Mouse (Mus musculus): ENCODE results near the gene Slc16a3.
A peak's percentile ranks its signal among the peaks of the same experiment; 100 is the strongest.

Gene Slc16a3

DNA sequence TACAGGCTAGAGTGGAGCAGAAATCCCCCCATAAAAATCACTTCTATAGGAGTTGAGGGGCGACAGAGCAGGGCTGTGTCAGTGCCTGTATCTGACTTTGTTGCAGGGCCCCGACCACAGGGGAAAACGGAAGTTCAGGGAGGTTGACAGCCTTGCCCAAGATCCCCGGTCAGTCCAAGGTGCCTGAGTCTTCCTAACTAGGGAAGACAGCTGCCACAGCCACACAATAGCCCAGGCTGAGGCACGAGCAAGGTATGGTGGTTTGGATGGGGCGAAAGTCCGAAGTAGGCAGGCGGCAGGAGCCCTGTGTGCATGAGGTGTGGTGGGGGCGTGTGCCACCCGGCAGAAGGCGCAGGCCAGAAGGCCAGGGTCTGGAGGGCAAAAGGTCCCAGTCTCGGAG lies at the start of gene Slc16a3:
Slc16a3 (plus strand) TSS at position 153 of the 400 bp plus-strand sequence.
- DNase-seq (ENCODE audit: low read depth): no peak

DNA sequence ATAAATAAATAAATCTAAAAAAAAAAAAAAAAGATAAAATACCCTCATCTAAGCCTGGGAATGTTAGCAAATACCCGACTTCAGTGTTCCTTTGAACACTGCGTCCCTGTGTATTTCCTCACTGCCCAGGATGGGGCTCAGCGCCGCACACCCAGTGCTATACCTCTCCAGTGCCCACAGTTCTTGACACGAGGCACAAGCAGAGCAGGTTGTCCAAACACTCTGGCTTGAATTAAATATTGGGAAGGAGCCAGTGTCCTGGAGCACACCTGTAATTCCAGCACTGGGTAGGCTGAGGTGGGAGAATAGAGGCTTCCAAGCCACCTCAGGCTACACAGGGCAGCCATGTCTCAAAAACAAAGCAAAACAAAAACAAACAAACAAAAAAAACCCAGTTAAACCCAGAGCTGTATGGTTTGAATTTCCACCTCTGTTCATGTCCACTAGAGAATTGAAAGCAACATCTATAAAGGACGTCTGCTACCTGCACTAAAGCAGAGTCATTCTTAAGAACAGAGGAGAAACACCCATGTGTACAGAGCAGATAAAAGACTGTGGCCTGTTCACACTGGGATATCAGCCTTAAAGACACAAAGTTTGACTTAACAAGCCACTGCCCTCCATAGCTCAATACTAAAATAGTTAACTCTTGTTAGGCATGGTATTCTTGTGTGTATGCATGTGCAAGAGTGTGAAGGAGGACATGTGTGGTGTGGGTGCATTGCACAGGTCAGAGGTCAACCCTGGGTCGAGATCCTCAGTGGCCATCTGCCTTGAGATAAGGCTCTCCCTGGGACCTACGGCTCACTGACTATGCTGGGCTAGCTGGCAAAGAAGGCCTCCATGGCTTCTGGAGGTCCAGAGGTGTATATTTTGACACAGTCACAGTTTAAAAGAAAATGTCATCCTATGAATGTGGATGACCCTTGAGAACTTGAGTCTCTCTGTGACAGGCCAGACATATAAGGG lies 47.7 kb upstream of the Slc16a3 start:
- DNase-seq (ENCODE audit: low read depth): no peak

DNA sequence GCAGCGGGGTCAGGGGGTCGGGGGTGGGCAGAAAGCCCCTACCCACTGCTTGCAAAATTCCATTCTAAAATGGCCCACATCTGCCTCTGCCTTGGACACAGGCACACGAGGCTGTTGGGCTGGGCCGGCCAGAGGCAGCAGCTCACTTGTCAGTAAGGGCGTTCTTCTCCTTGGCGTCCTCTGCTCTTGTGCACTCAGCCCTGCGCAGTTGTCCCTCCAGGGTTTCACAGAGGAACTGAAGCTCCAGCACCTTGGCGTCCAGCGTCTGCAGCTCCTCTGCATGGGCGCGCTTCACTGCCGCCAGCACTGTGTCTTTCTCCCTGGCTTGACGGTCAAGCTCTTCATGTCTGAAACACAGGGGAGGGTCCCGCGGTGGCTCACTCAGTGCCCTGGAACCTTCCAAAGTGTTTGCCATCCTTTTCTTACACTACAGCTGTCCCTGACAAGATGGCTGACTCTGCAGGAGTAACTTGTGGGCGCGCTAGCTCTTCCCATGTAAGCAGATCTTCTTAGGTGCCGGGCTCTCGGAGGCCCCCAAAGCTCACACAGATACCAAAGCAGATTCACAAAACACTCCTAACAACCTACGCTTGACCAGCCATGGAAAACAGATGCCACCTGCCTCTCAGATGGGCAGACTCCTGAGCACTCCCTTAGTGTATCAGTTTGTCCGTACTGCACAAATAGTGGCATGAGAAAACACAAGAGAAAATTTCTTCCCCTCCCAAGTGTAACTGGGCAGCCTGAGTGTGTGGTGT lies 46.4 kb upstream of the Slc16a3 start:
- no peak for DNase-seq (ENCODE audit: low read depth)

DNA sequence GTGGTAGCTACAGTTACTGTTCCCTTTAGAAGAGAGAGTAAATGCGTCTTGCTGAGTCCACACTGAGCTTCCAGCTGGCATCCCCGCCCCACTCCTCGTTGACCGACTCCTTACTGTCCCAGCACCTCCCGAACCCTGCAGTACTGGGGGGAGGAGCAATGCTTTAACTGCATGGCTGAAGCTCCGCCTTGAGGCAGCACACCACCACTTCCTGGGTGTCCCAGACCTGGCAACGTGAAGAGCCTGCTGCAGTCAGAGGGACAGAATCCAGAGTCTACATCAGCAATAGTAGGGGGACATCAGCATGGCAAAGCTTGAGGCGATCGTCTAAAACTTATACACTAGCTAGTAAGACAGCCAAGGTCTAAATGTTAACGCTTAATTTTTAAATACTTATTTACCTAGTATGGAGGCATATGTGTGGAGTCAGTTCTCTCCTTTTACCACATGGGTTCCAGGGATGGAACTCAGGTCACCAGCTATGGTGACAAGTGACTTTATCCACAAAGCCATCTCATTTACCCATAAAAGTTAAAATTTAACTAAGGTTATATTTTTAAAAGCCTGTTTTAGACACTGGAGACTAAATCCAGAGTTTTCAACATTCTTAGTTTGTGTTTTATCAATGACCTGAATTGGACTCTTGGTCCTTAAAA lies 45.7 kb upstream of the Slc16a3 start:
- no peak for DNase-seq (ENCODE audit: low read depth)

DNA sequence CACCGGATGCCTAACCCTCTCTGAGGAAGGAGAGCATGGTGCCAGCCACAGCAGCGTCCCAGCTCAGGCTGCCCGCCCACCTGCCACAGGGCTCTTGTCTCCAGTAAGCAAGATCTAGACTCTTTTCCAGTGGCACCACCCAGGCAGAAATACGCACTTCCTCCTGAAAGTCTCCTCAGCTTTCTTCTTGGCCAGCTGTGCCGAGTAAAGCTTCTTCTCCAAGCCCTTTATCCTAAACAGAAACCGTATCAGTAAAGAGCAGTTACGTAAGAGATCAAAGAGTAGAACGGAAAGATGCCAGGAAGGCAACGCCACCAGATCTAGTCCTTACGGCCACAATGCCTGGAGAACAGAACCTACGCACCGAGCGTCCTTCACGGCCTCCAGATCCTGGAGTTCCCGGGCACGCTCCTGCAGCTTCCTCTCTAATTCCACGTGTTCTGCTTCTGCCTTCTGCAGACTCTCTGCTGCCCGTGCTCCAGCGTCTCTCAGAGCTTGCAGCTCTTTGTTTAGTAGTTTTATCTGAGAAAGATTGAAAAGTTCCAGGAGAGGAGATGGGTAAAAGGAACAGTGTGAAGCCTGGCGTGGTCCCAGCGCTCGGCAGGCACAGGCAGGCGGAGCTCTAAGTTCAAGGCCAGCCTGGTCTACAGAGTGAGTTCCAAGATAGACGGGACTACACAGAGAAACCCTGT lies 45.0 kb upstream of the Slc16a3 start:
- no peak for DNase-seq (ENCODE audit: low read depth)

DNA sequence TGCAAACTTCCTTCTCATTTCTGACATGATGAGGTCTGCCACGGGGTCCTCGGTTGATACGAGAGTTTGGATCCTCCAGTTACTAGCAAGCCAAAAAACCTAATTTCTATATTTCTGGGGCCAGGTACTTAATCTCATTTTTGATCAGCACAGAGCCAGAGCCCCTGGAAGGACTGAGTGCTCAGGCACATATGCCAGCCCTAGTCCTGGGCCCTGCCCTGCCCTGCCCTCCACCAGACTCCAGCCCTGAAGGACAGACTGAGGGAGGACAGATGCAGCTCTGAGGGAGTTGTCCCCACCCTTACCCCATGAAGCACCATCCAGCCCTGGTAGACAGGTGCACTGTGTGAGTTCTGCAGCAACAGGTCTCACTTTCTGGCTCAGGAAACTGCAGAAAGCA lies 43.7 kb upstream of the Slc16a3 start:
- DNase-seq (ENCODE audit: low read depth): no peak

DNA sequence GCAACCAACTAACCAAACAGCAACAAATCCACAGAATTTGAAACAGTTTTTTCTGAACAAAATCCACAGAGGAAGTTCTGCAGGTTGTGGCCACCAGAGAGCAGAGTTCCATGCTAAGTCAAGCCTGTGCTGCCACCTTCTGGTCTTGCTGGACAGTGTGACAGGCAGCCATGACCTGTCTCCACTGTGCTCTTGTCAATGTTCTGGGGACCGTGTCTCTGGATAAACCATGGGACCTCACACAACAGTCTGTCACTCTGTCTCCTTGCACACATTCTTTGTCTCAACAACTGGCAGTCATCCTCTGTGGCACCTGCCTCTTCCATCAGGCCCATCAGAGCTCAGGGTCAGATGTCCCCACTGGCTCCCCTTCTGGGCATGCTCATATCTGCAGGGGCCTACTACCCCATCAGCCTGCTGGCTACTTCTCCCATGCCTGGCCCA lies 42.8 kb upstream of the Slc16a3 start:
- peak; percentile 56 for DNase-seq (ENCODE audit: low read depth)

DNA sequence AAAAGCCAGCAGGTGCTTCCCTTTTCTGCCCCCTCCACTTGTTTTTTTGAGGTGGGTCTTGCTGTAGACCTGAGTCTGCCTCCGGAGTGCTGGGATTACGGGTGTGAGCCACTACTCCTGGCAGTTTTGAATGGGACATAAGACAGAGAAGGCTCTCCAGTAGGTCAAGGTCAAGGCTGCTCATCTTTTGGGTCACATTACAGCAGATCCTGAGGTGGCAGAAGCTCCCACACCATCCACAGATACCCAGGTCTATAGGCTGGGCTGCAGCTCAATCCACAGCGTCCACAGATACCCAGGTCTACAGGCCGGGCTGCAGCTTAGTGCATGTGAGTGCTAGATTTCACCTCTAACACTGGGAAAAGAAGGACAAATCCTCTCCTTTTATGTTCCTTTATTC lies 34.5 kb upstream of the Slc16a3 start:
- no peak for DNase-seq (ENCODE audit: low read depth)

DNA sequence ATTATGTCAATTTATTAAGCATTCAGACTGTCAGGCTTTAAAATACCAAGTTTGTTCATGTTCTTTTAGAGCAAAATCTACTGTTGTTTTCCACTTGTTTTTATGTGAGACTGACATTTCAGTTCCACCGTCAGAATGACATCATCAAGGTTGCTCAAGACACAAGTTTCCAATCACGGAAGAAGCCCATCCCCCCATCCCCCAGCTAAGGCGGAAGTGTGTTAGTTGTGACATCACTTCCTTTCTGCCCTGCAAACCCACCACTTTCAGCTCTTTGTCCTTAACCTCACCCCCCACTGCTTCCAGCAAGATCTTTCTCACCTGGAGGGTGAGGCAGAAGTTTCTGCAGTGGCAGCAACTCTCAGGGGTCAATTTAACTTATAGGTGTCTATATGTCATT lies 31.8 kb upstream of the Slc16a3 start:
- DNase-seq (ENCODE audit: low read depth): no peak

DNA sequence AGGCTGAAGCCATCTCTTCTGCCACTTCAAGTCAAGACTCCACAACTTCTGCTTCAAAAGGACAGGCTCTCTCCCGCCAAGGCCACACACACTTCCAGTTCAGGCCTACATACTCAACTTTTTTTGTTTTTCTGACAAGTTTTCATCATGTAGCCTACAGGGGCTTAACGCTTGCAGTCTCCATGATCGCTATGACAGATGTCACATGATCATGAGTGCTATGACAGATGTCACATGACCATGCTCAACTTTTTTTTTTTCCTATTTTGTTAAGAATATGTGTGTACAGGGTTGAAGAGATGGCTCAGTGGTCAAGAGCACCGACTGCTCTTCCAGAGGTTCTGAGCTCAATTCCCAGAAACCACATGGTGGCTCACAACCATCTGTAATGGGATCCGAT lies 30.5 kb upstream of the Slc16a3 start:
- DNase-seq (ENCODE audit: low read depth): no peak

DNA sequence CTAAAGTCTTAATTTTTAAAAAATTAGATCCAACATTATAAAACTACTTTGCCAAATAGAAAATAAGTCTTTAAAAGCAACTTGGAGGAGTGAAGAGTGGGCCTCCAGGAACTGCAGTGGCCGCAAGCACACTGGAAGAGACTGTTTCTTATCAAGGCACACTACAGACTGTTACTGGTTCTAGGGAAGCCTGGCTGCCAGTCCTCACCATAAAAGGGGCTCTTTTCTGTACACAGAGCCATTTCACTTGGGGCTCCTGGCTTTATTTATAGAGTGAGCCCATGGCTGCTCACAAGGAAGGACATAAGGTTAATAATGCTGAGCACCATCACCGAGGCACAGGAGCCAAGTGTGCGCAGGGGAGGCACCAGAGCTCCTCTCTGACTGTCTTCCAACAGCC lies 25.8 kb upstream of the Slc16a3 start:
- DNase-seq (ENCODE audit: low read depth): no peak

DNA sequence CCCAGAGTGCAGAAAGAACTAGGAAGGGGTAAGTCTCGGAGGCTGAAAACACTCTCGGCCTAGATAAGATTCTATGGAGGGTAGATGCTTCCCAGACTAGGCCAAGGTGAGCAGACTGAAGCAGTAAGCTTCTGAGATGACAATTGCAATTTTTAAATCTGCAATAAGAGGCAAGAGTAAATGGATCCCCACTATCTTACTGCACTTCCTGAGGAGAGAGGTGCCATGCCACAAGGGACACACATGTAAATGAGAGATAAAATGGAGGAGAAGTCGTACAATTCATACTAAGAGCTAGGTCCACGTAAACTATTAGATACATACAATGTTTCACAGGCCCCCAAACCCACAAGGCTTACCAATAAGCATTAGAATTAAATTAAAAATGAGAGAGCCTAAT lies 19.8 kb upstream of the Slc16a3 start:
- DNase-seq (ENCODE audit: low read depth): no peak

DNA sequence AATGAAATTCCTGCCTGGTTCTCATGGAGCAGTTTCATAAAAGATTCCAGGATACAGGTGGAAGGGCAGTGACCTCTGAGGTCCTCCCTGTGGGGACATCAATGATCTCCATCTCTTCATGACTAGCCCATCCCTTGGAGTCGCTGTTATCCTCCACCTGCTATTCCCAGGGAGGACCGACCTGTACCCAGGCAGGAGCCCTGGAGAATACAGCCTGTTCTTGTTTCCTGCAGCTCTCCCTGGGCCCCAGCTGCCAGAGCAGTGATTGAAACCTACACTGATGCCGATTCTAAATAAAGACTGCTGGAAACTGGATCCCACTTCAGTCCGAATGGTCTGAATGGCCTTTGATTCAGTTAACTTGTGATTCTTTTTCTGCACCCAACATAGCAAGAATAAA lies 16.8 kb upstream of the Slc16a3 start:
- no peak for DNase-seq (ENCODE audit: low read depth)

DNA sequence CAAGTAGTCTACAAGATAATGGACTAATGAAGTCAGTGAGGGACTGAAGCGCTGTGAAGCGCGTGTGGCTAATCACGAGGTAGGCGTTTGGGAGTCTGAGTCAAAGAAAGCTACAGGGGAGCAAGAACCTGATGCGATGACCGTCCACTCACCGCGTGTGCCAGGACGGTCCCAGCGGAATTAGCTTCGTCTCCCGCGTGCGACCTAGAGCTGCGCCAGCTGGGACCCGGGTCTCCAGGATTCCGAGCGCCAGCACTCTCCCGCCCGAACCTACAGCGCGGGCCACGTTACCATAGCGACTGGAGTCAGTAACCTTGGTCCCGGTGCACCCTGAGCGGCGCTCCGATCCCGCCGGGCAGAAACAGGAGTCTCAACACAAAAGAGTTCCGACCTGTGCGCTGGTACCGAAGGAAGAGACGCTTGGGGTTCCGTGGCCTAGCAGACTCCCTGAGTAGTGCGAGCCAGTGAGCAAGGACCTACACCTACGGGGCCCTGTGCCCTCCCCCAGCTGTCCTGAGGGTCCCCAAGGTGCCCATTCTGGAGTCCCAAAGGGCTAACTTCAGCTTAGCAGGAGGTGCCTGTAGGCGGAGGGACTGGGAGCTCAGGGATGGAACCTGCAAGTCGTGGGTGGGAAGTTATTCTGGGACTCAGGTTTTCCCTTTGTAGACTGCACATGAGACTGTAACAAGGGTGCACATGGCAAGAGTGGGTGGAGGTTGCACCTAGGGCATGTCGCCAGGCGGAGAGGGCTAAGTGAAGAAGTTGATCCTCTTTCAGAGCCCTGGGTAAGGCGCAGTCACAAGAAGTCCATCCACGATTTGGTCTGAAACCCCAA lies 15.5 kb upstream of the Slc16a3 start, which contains the start of gene Ccdc57:
Ccdc57 (minus strand) TSS at position 309 of the 835 bp plus-strand sequence.
- peak; percentile 56 for DNase-seq (ENCODE audit: low read depth)

DNA sequence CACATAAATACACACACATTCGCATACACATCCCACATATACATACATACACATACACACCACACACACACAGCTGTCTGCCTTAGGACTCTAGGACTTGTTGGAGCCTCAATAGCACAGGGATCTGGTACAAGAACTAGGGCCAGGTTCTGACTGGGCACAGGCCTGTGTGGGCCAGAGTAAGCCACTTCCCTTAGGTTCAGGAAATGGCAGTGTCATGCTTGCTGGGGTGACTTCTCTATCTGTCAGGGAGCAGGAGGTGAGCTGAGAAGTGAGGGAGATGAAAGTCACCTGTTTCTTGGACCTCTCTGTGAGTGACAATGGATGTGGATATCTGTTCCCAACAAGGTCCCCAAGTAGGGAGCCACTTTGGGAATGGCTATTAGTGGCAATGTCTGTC lies 10.3 kb upstream of the Slc16a3 start:
- DNase-seq (ENCODE audit: low read depth): no peak

DNA sequence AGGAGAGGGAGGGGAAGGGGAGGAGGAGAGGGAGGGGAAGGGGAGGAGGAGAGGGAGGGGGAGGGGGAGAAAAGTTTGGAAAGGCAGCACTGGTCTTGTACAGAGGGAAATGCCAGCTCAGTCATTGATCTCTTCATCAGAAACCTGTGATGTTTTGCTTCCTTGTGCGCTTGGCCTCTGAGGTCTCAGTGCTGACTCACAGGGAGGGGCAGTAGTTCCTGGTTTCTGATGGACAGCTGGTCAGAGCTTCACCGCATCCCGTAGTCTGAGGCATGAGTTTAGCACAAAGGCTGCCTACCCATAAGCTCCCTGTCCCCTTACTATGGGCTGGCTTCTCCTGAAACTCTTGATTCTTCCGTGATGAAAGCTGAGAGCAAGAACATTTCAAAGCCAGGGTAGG lies 9.5 kb upstream of the Slc16a3 start:
- no peak for DNase-seq (ENCODE audit: low read depth)

DNA sequence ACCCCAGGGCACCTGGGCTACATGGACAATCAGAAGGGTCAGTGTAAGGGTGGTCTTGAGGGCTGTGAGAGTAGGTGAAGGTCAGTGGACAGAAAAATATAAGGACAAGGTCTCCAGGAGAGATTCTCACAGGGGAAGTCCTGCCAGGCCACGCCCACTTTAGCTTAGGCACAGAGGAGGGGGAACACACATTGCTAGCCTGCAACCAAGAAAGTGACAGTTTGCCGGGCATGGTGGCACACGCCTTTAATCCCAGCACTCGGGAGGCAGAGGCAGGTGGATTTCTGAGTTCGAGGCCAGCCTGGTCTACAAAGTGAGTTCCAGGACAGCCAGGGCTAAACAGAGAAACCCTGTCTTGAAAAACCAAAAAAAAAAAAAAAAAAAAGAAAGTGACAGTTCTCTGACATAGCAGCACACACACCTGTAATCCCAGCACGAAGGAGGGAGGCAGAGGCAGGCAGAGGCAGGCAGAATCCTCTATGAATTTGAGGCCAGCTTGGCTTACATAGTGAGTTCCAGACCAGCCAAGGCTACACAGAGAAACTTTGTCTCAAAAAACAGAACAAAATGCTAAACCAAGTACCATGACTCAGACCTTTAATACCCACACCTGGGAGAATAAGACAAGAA lies 8.5 kb upstream of the Slc16a3 start:
- no peak for DNase-seq (ENCODE audit: low read depth)

DNA sequence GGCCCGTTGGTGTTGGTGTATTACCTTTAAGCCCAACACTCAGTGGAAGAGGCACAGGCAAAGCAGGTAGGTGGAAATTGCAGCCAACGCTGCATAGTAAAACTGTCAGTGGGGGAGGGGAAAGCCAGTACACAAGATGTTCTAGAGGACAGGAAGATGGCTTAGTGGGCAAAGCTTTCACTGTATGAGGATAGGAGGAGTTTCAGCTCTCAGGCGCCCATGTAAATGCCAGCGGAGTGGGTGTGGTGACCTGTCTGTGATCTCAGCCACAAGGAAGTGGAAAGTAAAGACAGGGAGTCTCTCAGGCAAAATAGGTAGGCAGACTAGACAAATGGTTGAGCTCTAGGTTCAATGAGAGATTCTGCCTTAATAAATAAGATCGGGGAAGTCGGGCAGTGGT lies 7.3 kb upstream of the Slc16a3 start:
- no peak for DNase-seq (ENCODE audit: low read depth)

DNA sequence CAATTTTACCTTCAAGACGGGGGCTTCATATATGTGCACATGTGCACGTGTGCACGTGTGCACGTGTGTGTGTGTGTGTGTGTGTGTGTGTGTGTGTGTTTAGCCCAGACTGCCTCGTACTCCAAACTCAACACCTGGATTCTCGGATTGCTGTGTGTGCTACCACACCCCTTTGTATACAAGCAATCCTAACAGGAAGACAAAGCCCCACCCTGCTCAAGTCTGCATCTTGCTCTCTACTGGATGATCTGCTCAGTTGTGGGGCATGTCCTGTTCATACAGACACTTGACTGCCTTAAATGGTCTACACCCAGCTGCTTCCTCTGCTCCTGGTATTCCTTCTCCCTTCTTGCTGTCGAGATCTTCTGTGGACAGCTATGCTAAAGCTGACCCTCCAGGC lies 3.0 kb upstream of the Slc16a3 start:
- no peak for DNase-seq (ENCODE audit: low read depth)

DNA sequence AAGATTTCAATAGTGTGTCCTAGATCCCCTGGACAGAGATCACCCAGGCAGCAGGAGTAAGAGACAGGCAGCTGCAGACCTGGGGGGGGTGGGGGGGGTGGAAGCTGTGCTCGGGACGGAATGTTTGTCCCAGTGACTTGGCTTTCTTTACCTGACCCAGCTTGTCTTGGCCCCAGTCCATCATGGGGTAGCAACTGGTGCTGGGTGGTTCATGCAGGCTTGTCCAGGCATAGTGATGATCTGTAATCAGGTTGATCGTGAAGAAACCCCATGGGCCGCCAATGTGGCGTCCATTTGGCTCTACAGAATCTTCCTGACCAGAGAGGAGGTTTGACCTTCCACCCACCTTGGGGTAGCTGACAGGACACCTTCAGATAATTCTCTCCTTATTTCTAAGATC lies 2.4 kb upstream of the Slc16a3 start:
- no peak for DNase-seq (ENCODE audit: low read depth)

Data from fibroblast of lung, adult 2 months (primary cell).